Mouse (Mus musculus) small intestine, adult 2 months (tissue): ENCODE measurements at regions not wholly inside any gene's neighbourhood (a gene's known extent, or its start where the extent isn't known, plus 50 kb on each side); places are given as distances from the start of the nearest gene placed in this dataset.

Source experiments
- CTCF ChIP-seq: fragments of 200-500 bp; IDR thresholded peaks from 2 replicates; pipeline ENCODE4 v1.5.1; 2012; ENCODE audit warnings: low read depth, mild to moderate bottlenecking, control low read depth, inconsistent platforms, low read length, moderate library complexity, mixed read lengths; ENCODE audit not compliant: insufficient replicate concordance, insufficient read length; ENCODE audit errors: extremely low read depth
- POLR2A ChIP-seq: fragments of 200-500 bp; IDR thresholded peaks from 2 replicates; pipeline ENCODE4 v1.6.1; 2012; ENCODE audit warnings: low read depth, mild to moderate bottlenecking, control low read depth, inconsistent platforms, low read length, moderate library complexity

GRCm38 (mm10) chr16:77679234-77679633 is 77.3 kb upstream of the Gm11146 start:
- TF ChIP-seq POLR2A (no peak), CTCF (no peak)
